Mouse (Mus musculus) gastrocnemius, postnatal 4 days (tissue): Measurements from ENCODE around the gene Matn4. TPM values are rescaled to one million over a fixed set of nuclear protein-coding genes. Genes with fewer than 3 reads are reported as not detected.

ENCODE experiments used
- DNase-seq, 2 experiments: peaks; one replicate each; pipeline ENCODE4 v3.0.0; 2021 to 2022; ENCODE audit warnings: low spot score in 2 of 2, mixed read lengths in 2 of 2
- long read RNA-seq, 2 experiments: library from polyadenylated mRNA; stranded (forward); transcript quantifications; one replicate each; pipeline ENCODE4 v2.0.0; 2021
- total RNA-seq, 2 experiments: library from RNA; stranded (reverse); gene quantifications; 2 replicates each; pipeline ENCODE4 v1.2.3; 2021

The Matn4 gene
- 1 to 10 TPM; 5.5 to 6.0 TPM for total RNA-seq
- long read RNA-seq, experiment 1, partial matches to known transcripts, result 0 of 1 reads
- long read RNA-seq, experiment 1, other reads (novel, unspliced or antisense), result 0 of 1 reads
- long read RNA-seq, experiment 2, partial matches to known transcripts, result 2 of 2 reads
- long read RNA-seq, experiment 2, other reads (novel, unspliced or antisense), result 0 of 2 reads

GRCm38 (mm10) chr2:164405060-164405459 is at the start of gene Matn4:
Matn4 (minus strand) TSS chr2:164405160.
- DNase-seq, result no peak

- no peak for DNase-seq
Observed at GRCm38 (mm10) chr2:164453887-164454500, 49.0 kb upstream of the Matn4 start.

GRCm38 (mm10) chr2:164453047-164453757 is 48.2 kb upstream of the Matn4 start:
- no peak for DNase-seq

GRCm38 (mm10) chr2:164452000-164452676 is 47.2 kb upstream of the Matn4 start:
- no peak for DNase-seq

- DNase-seq, result no peak
Observed at GRCm38 (mm10) chr2:164449341-164450042, 44.5 kb upstream of the Matn4 start.

GRCm38 (mm10) chr2:164448921-164449320 is 44.0 kb upstream of the Matn4 start:
- DNase-seq, result no peak

GRCm38 (mm10) chr2:164448140-164448539 is 43.2 kb upstream of the Matn4 start:
- no peak for DNase-seq

GRCm38 (mm10) chr2:164446086-164446469 is 41.1 kb upstream of the Matn4 start:
- no peak for DNase-seq

GRCm38 (mm10) chr2:164445399-164446085 is 40.6 kb upstream of the Matn4 start:
- no peak for DNase-seq

- no peak for DNase-seq
Observed at GRCm38 (mm10) chr2:164444701-164445100, 39.7 kb upstream of the Matn4 start.

GRCm38 (mm10) chr2:164443460-164444000 is 38.6 kb upstream of the Matn4 start, which contains the start of gene Sdc4:
Sdc4 (minus strand) TSS chr2:164443887.
- no peak for DNase-seq

GRCm38 (mm10) chr2:164443051-164443437 is 38.1 kb upstream of the Matn4 start:
- peak; percentile 72 to 86 for DNase-seq

GRCm38 (mm10) chr2:164442315-164443050 is 37.5 kb upstream of the Matn4 start:
- DNase-seq, result peak in 1 of 2 experiments; percentile 59

- no peak for DNase-seq
Observed at GRCm38 (mm10) chr2:164441731-164442130, 36.8 kb upstream of the Matn4 start.

- DNase-seq, result no peak
Observed at GRCm38 (mm10) chr2:164441155-164441554, 36.2 kb upstream of the Matn4 start.

GRCm38 (mm10) chr2:164440314-164440713 is 35.4 kb upstream of the Matn4 start:
- no peak for DNase-seq

- DNase-seq, result no peak
Observed at GRCm38 (mm10) chr2:164439001-164439421, 34.1 kb upstream of the Matn4 start.

GRCm38 (mm10) chr2:164438257-164438656 is 33.3 kb upstream of the Matn4 start:
- no peak for DNase-seq

GRCm38 (mm10) chr2:164437710-164438109 is 32.8 kb upstream of the Matn4 start:
- DNase-seq, result no peak

GRCm38 (mm10) chr2:164436961-164437360 is 32.0 kb upstream of the Matn4 start:
- peak in 1 of 2 experiments; percentile 32 for DNase-seq
